Mouse (Mus musculus) small intestine, adult 2 months (tissue): ENCODE data around the gene Rab6b.

Source experiments
- CTCF ChIP-seq: fragments of 200-500 bp; IDR thresholded peaks from 2 replicates; pipeline ENCODE4 v1.5.1; 2012; ENCODE audit warnings: low read depth, mild to moderate bottlenecking, control low read depth, inconsistent platforms, low read length, moderate library complexity, mixed read lengths; ENCODE audit not compliant: insufficient replicate concordance, insufficient read length; ENCODE audit errors: extremely low read depth
- POLR2A ChIP-seq: fragments of 200-500 bp; IDR thresholded peaks from 2 replicates; pipeline ENCODE4 v1.6.1; 2012; ENCODE audit warnings: low read depth, mild to moderate bottlenecking, control low read depth, inconsistent platforms, low read length, moderate library complexity

GRCm38 (mm10) chr9:103068769-103069168, 42.8 kb upstream of the Rab6b start:
- TF ChIP-seq CTCF (no peak), POLR2A (no peak)
